Mouse (Mus musculus) frontal cortex, adult (tissue): ENCODE measurements around the gene Cebpzos.

Experiments
- ATAC-seq: cut with Nextera tagmentation; 2 replicates; pipeline ENCODE4 v1.9.2; 2017; ENCODE audit warnings: mild to moderate bottlenecking, moderate library complexity, mixed read lengths; ENCODE audit not compliant: low TSS enrichment

Cebpzos gene

DNA sequence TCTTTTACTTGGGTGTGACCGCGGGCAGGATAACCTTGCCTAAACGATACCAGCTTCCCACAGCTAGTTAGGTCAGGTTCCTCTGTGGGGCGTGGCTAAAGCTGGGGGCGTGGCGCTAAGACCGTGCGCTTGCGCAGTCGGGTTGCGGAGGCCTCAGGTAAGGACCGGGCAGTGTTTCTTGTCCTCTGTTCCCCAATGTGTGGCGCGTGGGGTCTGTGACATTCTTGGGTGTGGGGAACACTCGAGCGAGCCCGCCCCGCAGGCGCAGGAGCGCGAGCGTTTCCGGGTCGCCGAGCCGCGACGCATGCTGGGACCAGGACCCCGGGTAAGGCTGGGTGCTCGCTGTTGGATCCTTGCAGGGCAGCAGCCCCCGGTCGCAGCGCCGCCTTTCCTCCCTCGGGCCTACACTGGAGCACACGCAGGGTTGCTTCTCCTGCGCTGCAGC lies at the start of gene Cebpzos:
Gene Cebpzos (plus strand): TSS at position 132 of the 445 bp plus-strand sequence.
- peak; percentile 95 for ATAC-seq

DNA sequence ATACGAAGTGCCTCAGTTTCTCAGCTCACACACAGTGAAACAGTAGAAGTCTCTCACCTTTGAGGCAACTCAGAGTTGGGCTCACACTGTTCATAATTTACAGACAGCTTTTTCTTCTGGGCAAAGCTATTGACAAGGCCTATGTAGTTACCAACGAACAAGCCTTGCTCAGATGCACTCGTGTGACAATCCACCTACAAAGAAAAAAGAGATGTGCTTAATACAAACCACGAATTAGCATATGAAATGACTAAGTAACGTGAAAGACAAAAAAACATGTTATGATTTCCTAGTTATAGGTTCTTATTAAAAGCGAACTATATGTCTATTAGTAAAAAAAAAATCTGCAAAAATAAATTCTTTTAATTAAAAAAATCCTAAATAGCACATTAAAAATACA lies 42.4 kb upstream of the Cebpzos start:
- ATAC-seq, result no peak

DNA sequence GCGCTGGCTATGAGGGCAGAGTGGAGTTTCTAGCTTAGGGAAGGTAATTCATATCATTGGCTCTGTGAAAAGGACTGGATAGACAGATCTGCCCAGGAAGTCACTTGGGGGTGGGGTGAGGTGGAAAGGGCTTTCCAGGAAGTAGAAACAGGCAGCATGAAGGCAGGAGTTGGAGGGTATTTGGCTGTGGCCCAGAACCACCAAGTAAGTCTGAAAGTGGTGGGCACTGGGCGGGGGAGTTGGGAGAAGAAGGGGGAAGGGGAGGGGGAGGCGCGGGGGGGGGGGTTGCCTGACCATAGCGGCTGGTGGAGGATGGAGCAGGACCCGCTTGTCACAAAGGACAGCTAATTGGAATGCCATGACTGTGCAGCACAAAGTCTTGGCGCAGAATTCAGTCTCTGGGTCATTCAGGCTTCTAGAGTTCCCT lies 34.4 kb upstream of the Cebpzos start:
- no peak for ATAC-seq

DNA sequence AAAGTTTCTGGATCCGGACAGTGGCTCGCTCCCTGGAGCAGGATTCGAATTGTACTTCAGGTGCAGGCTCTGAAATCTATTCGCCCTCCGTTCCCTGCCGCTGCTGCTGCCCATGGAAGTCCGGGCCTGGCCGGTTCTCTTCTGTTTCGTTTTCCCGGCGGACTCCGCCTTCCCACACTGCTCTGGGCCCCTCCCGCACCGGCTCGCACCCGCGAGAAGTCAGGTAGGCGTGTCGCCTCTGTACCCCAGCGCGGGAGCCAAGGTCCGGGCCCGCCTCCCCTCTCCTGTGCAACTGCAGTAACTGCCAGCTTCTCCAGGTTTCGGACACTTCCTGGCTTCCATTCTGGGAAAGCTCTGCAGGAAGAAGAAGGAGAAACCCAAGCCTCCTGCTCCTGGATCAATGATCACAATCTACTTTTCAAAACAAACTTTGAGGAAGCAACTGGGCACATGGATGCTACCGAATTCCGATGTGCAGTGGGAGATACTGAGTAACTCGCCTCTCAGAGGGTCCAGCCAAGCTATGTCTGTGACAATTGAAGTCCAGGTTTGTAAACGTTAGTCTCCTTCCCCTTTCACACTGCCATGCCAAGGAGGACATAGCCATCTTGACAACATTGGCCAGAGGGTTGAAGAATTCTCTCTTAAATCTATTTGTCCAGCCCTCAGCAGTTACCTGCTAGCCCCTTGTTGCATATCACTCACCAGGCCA lies 33.7 kb upstream of the Cebpzos start, which contains the start of gene Eif2ak2:
Gene Eif2ak2 (minus strand): TSS at position 173 of the 712 bp plus-strand sequence.
- ATAC-seq, result peak; percentile 99

DNA sequence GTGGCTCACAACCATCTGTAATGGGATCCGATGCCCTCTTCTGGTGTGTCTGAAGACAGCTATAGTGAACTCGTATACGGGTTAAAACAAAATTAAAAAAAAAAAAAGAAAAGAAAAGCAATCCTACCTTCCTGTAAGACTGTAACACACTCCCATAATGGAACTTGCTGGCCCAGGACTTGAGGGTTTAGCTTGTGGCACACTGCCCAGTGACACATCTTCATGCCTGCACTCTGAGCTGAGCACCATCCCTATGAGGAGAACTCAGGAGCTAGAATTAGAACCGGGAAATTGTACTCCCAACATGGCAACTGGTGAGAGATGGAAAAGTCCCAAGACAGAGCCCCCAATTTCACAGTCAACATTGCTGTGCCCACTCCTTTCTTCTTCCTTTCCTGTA lies 33.0 kb upstream of the Cebpzos start:
- ATAC-seq, result no peak

DNA sequence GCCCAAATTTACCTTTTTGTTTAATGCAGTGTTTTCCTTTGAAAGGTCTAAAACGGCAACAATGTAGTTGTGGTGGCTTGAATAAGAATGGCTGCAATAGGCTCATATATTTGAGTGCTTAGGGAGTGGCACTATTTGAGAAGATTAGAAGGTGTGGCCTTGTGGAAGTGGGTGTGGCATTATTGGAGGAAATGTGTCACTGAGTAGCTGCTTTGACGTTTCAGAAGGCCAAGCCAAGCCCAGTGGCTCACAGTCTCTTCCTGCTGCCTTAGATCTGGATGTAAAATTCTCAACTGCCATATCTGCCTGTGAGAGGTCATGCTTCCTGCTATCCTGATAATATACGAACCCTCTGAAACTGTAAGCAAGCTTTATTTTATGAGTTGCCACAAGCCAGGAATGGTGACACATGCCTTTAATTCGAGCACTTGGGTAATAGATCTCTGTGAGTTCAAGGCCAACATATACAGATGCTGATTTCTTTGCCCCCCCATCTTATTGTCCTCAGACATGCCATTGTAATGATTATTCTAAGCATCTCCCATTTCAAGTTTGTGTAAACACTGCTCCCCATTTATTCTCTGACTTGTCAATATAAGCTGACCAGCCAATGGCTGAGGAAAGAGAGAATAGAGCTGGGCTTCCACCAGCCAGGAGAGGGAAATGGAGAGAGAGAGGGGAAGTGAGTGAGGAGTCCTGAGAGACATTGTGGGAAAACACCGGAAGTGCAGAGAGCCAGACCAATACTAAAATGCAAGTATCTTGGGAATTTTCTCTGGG lies 30.8 kb upstream of the Cebpzos start:
- ATAC-seq, result no peak

DNA sequence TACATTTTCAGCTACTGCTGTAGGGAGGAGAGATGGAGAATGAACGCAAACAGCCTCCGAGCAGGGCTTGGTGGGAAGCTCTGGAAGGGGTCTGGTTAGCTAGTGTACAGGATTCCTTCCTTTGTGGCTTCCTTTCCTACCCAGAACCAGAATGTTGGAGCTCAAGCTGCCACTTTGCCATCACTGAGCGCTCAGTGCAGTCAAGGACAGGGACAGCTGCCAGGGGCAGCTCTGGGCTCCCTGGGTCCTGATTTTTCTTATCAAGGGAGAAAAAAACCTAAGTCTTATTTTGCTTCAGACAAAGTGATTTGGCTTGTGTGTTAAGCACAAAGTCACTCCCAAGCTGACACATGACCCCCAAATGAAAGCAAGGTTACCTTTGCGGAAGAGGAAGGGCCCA lies 27.7 kb upstream of the Cebpzos start:
- ATAC-seq, result no peak

DNA sequence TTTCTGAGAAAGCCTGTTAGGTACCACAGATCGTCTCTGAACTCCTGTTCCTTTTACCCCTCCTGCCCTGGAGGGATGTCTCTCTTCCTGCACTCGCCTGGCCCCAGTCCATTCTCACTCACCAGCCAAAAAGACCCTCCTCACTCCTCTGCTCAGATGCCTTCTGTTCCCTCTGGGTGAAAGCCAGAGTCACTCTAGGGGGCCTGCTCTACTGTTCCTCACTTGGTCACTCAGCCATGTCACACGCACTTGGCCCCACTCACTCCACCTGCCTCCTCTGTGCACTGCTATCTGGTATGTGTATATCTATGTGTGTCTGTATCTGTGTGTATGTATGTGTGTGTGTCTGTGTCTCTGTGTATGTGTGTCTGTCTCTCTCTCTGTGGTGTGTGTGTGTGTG lies 27.1 kb upstream of the Cebpzos start:
- no peak for ATAC-seq

DNA sequence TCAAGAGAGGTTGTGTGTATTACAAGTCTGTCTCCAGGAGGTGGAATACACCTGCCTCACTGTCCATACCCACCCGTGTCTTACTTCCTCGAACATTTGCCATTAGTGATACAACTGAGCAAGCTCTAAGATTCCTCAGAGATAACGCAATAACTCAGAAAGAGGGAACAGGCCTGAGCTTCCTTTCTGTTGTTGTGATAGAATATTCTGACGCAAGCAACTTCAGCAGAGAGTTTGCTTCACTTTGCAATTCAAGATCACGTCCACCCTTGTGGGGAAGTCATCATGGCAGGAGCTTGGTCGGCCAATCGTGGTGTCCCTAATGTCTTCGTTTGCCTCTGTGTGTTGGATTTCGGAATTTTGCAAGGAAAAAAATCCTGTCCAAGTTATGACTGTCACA lies 25.3 kb upstream of the Cebpzos start:
- no peak for ATAC-seq

DNA sequence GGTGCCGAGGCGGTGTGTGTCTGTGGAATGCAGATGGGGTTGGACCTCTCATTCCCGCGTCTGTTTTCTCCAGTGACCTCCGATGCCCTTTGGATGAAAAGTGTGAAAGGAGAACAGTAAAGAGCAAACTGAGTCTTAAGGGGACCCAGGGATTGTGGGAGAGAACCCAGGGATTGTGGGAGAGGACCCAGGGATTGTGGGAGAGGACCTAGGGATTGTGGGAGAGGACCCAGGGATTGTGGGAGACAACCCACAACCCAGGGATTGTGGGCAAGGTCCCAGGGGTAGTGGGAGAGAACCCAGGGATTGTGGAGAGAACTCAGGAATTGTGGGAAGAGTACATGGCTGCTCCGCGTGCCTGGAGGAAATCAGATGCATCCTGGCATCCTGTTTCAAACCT lies 21.3 kb upstream of the Cebpzos start:
- ATAC-seq, result no peak

DNA sequence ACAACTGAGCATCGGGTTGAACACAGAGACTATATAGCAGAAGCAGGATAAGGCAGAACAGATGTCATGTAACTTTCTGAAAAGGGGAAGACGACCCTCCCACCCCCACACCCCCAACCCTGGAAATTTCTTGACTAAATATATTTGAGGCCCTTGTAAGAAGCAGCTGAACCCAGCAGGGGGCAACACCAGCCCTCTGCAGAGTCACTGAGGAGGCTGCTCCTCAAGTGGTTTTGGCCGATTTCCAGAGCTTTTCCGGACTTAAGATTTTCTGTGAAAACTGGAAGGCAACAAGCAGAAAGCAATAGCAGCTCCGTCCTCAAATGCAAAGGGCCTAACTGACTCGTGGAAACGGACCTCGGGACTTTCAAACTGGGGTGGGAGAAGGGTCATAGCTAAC lies 20.9 kb upstream of the Cebpzos start:
- ATAC-seq, result no peak

DNA sequence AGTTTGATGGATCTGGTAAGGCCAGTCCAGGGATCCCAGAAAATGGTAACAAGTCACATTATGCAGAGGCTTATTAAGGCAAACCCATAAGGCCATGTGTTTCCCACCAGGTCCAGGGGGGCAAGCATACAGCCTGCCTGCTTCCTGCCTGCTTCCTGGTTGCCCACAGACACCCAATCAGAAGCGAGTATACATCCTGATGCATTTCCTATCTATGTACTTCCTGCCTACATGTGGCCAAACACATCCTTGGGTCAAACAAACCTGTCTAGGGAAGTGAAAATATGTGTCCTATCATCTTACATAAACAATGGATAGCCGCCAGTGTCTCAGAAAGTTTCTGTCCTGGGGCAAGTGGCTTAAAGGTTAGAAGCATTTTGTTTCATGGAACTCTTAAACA lies 13.1 kb upstream of the Cebpzos start:
- ATAC-seq, result no peak

DNA sequence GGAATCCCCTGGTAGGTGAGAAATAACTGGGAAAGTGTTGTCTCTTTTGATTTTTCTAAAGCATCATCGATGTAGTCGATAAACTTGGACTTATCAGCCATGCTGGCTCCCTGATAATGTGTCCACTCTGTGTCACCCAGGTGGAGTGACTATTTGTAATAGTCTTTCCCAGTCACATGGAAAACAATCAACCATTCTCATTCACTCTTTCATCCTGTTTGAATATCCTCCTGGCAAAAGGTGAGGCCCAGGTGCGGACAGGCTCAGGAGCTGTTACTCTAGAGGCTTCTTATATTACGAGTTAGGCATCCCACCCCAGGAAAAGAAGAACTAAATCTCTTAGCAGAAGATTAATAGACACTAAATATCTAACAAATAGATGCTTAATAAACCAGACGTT lies 9.4 kb upstream of the Cebpzos start, which contains the start of gene Sult6b1:
Gene Sult6b1 (minus strand): TSS at position 101 of the 400 bp plus-strand sequence.
- no peak for ATAC-seq

DNA sequence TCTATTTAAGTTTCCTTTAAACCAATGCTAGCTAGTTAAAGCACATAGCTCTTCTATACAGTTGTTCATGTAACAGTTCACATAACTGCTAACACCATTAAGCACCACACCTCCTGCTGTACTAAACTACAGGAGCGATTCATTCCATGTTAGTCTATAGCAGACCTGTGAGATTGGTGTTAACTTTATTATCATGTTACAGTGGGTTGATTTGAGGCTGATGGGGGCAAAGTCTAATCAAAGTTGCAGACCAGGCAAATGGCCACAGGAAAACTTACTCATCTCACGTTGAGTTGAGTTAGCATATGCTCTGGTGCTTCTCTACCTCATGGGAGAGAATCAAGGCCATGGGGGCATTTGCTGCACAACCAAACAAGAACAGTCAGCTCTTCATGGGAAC lies 6.9 kb upstream of the Cebpzos start:
- ATAC-seq, result no peak

DNA sequence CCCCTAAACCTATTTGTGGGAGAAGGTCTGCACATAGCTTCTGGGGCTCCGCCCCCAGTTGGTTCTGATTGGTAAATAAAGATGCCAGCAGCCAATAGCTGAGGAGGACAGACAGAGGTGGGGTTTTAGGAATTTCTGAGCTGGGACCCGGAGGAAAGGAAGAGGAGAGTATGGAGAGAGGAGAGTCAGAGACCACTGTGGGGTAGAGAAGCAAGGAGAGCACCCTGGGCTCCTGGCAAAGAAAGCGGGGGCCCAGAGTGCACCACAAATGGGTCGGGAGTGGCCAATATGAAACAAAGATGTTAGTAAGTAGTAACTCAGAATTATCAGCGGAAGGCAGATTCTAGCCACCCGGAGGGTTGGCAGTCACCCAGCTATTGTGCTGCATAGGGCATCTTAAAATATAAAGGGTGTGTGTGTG lies 3.4 kb upstream of the Cebpzos start:
- ATAC-seq, result no peak

DNA sequence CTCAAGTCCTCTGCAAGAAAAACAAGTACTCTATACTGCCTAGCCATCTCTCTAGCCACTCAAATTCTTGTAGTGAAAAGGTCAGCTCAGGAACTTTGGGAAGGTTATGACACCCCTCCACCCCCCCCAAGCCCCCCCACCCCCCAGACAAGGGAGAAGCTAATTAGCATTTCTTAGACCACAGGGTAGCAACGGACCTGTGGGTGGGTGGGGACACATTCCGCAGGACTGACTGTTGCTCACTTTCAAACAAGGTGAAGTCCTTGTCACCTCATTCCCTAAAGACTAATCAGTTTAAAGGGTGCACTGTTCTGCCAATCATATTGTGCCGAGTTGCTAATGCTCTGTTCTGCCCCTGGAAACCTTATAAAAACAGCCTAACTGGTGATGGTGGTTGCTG lies 2.4 kb upstream of the Cebpzos start:
- no peak for ATAC-seq

DNA sequence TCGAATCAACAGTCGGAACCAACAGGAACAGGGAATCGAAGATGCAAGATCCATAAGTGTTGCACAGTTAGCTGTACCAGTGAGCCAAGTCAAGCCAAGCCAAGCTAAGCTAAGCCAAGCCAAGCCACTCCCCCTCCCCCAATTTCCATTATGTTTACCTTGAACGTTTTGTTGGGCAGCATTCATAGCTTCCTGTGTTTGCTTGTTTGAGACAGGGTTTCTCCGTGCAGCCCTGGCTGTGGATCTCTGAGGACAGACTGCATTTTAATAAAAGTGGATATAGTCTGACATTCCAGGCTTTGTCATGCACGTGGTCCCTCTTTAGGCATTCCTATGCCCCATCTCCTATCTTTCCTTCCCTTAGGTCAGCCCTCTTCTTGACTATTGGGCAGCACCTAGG lies 528 bp upstream of the Cebpzos start:
- peak; percentile 2; the same call in 1 of the 2 replicates for ATAC-seq

DNA sequence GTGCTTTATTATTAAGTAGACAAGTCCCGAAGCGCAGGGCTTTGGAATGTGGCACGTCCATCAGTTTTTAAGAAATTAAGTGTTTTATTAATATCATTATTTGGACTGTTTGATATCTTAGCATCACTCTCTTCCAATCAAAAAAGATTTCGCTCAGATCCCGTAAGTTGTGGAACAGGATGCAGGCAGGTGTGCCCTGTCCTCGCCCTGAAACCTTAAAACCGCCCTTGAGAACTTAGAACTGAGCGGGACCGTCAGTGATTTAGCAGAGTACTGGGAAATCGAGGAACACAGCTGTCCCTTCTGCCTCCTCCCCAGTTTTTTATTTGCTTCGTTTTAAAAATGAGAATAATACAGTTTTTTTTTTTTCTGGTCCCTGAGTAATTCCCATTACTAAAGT lies 599 bp downstream of the Cebpzos start:
- no peak for ATAC-seq

DNA sequence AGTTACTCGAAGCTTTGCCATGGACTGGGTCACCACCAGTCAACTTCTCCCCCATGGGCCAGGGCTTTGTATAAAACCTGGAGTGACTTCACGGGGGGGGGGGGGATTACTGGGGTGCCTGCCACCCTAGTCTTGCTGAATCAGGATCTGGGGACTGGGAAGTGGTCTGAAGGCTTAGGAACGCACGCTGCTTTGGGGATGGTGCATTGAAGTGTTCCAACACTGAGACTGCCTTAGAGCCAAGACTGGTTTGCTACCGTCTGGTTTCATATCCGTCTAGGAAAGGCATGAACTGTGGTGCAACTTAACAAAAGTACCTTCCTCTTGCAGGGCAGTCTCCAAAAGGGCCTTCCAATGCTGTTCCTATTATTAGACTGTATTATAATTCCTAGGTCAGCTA lies 1.4 kb downstream of the Cebpzos start:
- ATAC-seq, result peak; percentile 7; the same call in 1 of the 2 replicates

DNA sequence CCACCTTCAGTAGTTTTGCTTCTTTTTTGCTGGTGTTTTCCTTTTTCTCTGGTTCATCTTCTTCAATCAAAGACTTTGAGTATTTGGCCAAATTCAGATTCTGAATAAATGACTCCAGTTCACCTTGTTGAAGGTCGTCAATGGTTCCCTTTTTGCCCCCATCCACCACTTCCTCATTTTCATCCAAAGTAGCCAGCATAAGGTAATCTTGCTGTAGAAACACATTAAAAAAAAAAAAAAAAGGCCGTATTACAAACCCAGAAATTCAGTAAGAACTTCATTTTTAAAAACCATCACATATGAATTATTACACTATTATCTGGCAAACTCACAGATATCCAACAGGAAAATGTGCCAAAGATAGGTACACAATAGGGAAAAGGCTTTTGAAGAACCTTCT lies 19.6 kb downstream of the Cebpzos start:
- no peak for ATAC-seq

DNA sequence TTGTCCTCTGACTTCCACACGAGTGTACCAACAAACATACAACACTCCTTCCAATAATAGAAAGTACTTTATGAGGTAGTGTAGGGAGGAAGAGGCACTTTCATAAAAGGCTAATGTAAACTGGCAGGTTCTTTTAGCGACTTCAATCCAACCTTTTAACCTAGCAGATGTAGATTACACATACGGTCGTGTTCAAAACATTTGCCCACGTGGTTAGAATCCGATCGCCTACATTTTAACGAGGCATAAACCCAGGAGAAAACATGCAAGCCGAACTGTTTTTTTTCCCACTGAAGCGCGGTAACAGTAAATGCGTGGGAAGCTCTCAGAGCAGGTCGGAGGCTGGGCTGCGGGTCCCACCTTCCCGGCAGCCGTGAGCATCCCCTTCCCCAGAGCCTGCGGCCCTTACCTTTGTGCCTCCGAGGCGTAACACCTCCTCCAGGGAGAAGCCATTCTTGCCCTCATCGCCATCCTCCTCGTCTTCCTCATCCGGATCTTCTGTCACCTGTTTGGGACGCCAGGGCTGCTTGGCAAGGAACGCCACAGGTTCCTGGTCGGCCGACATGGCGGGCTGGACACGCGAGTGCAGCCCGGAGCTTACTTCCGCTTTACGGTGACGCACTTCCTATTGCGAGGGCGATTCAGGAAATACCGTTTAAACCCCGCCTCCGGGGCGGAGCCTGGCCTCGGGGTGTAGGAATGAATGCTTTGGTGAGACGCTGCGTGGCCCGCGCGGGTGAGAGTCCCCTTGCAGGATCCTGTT lies 20.3 kb downstream of the Cebpzos start, which contains the start of the genes Cebpz and Ndufaf7:
Gene Cebpz (minus strand): TSS at position 601 of the 763 bp plus-strand sequence.
Gene Ndufaf7 (plus strand): TSS at position 671 of the 763 bp plus-strand sequence.
- ATAC-seq, result peak; percentile 100
